Mouse (Mus musculus) lung, adult 2 months (tissue): ENCODE results near the gene Nfix.

Source experiments
- CTCF ChIP-seq: fragments of 200-500 bp; IDR thresholded peaks from 2 replicates; pipeline ENCODE4 v1.5.1; 2011; ENCODE audit warnings: mild to moderate bottlenecking, low read length, control low read depth; ENCODE audit not compliant: insufficient read depth
- POLR2A ChIP-seq: fragments of 200-500 bp; IDR thresholded peaks from 2 replicates; pipeline ENCODE4 v1.6.1; 2011; ENCODE audit warnings: low read depth, mild to moderate bottlenecking, control low read depth, low read length, borderline replicate concordance; ENCODE audit errors: extremely low read depth

GRCm38 (mm10) chr8:84733959-84734358 is 66.2 kb downstream of the Nfix start:
- TF ChIP-seq CTCF, result no peak
- no peak for TF ChIP-seq POLR2A
